Mouse (Mus musculus): ENCODE data around the gene Prpf38b. TPM values are rescaled to one million over a fixed set of nuclear protein-coding genes. Genes with fewer than 3 reads are reported as not detected.
"Not testable (repeated sequence)": the region's sequence is repeated elsewhere in the genome, so short reads cannot be mapped to it uniquely, and the experiment has no call there.

The Prpf38b gene
- polyA plus RNA-seq, 1 experiment from 2014 or later: 74.3 TPM

- no peaks in the 10 kb centered on the region for H3K27me3 ChIP-seq
- H3K27ac ChIP-seq: no peak overlapping the region
- no peaks in the 10 kb centered on the region for H3K9me3 ChIP-seq (replicated peaks)
- no peak overlapping the region for H3K4me3 ChIP-seq
- no peaks in the 10 kb centered on the region for H3K36me3 ChIP-seq (ENCODE audit: poor library complexity, severe bottlenecking)
- H3K4me1 ChIP-seq: peaks cover 12% of the 10 kb centered on the region
- 0 out of 2 replicates have a peak, but pooled peaks have one; percentile 33 for ATAC-seq
- WGBS: 53% methylated on average over 2 of the region's 2 CpGs
- H3K4me2 ChIP-seq: no peak overlapping the region
- H3K9ac ChIP-seq: no peak overlapping the region
Observed at GRCm38 (mm10) chr3:108879129-108879528, 32.4 kb downstream of the Prpf38b start.

- 78% methylated on average over 6 of the region's 6 CpGs for WGBS
- no peaks in the 10 kb centered on the region for H3K4me1 ChIP-seq
- no peak overlapping the region for H3K4me3 ChIP-seq
- no peak for ATAC-seq
- no peak overlapping the region for H3K27ac ChIP-seq
- no peak overlapping the region for H3K4me2 ChIP-seq
- no peak overlapping the region for H3K9ac ChIP-seq
- no peaks in the 10 kb centered on the region for H3K9me3 ChIP-seq (replicated peaks)
- no peaks in the 10 kb centered on the region for H3K27me3 ChIP-seq
- no peaks in the 10 kb centered on the region for H3K36me3 ChIP-seq (ENCODE audit: poor library complexity, severe bottlenecking)
Observed at GRCm38 (mm10) chr3:108870631-108871030, 40.9 kb downstream of the Prpf38b start.

- ATAC-seq: no peak
- Histone ChIP-seq H3K36me3 (ENCODE audit: poor library complexity, severe bottlenecking) (no peaks in the 10 kb centered on the region), H3K9me3 (replicated peaks) (no peaks in the 10 kb centered on the region), H3K27me3 (no peaks in the 10 kb centered on the region), H3K4me2 (no peak overlapping the region), H3K4me1 (no peaks in the 10 kb centered on the region), H3K27ac (no peak overlapping the region), H3K4me3 (no peak overlapping the region), H3K9ac (no peak overlapping the region)
- WGBS: 93% methylated on average over 3 of the region's 3 CpGs
Observed at GRCm38 (mm10) chr3:108867449-108867848, 44.1 kb downstream of the Prpf38b start.

- H3K27ac ChIP-seq: no peak overlapping the region
- no peak overlapping the region for H3K9ac ChIP-seq
- no peak overlapping the region for H3K4me2 ChIP-seq
- H3K4me1 ChIP-seq: no peaks in the 10 kb centered on the region
- ATAC-seq: no peak
- no peak overlapping the region for H3K4me3 ChIP-seq
- no peaks in the 10 kb centered on the region for H3K27me3 ChIP-seq
- H3K9me3 ChIP-seq (replicated peaks): no peaks in the 10 kb centered on the region
- no peaks in the 10 kb centered on the region for H3K36me3 ChIP-seq (ENCODE audit: poor library complexity, severe bottlenecking)
- 96% methylated on average over 3 of the region's 3 CpGs for WGBS
Observed at GRCm38 (mm10) chr3:108865676-108866075, 45.9 kb downstream of the Prpf38b start.

GRCm38 (mm10) chr3:108865129-108865528 lies 46.4 kb downstream of the Prpf38b start:
- 21% methylated on average over 3 of the region's 3 CpGs for WGBS

GRCm38 (mm10) chr3:108863091-108863490 lies 48.4 kb downstream of the Prpf38b start:
- Histone ChIP-seq H3K9me3 (replicated peaks) (no peaks in the 10 kb centered on the region), H3K27me3 (no peaks in the 10 kb centered on the region), H3K27ac (no peak overlapping the region), H3K4me1 (peaks cover 11% of the 10 kb centered on the region), H3K4me3 (no peak overlapping the region), H3K9ac (no peak overlapping the region), H3K4me2 (no peak overlapping the region), H3K36me3 (ENCODE audit: poor library complexity, severe bottlenecking) (no peaks in the 10 kb centered on the region)
- WGBS: 82% methylated on average over 10 of the region's 10 CpGs
- no peak for ATAC-seq

More at GRCm38 (mm10) chr3:108865129-108865528, 46.4 kb downstream of the Prpf38b start:
- Histone ChIP-seq H3K27me3 (no peaks in the 10 kb centered on the region), H3K36me3 (ENCODE audit: poor library complexity, severe bottlenecking) (no peaks in the 10 kb centered on the region), H3K9ac (no peak overlapping the region), H3K27ac (no peak overlapping the region), H3K4me3 (no peak overlapping the region), H3K9me3 (replicated peaks) (no peaks in the 10 kb centered on the region), H3K4me1 (no peaks in the 10 kb centered on the region), H3K4me2 (no peak overlapping the region)
- no peak for ATAC-seq

GRCm38 (mm10) chr3:108862282-108862681 lies 49.2 kb downstream of the Prpf38b start:
- not testable (repeated sequence) for H3K4me2 ChIP-seq; H3K4me3 ChIP-seq; H3K27ac ChIP-seq; H3K9me3 ChIP-seq (replicated peaks); H3K36me3 ChIP-seq (ENCODE audit: poor library complexity, severe bottlenecking); H3K27me3 ChIP-seq; ATAC-seq; H3K9ac ChIP-seq
- WGBS: 90% methylated on average over 4 of the region's 4 CpGs
- H3K4me1 ChIP-seq: peaks cover 15% of the 10 kb centered on the region

- peaks cover 29% of the 10 kb centered on the region for H3K4me1 ChIP-seq
- H3K4me2 ChIP-seq: no peak overlapping the region
- H3K9me3 ChIP-seq (replicated peaks): no peaks in the 10 kb centered on the region
- H3K27me3 ChIP-seq: no peaks in the 10 kb centered on the region
- H3K9ac ChIP-seq: no peak overlapping the region
- H3K4me3 ChIP-seq: no peak overlapping the region
- no peak overlapping the region for H3K27ac ChIP-seq
- H3K36me3 ChIP-seq (ENCODE audit: poor library complexity, severe bottlenecking): no peaks in the 10 kb centered on the region
- WGBS: 79% methylated on average over 2 of the region's 2 CpGs
- ATAC-seq: no peak
Observed at GRCm38 (mm10) chr3:108860786-108861185, 50.7 kb downstream of the Prpf38b start.

- H3K9ac ChIP-seq: no peak overlapping the region
- H3K27ac ChIP-seq: peak overlapping the region; percentile 81
- H3K9me3 ChIP-seq (replicated peaks): no peaks in the 10 kb centered on the region
- peaks cover 38% of the 10 kb centered on the region for H3K4me1 ChIP-seq
- no peaks in the 10 kb centered on the region for H3K27me3 ChIP-seq
- H3K36me3 ChIP-seq (ENCODE audit: poor library complexity, severe bottlenecking): no peaks in the 10 kb centered on the region
- H3K4me3 ChIP-seq: no peak overlapping the region
- 8% methylated on average over 7 of the region's 7 CpGs for WGBS
- peak overlapping the region; percentile 42 for H3K4me2 ChIP-seq
- ATAC-seq: peak; percentile 95
Observed at GRCm38 (mm10) chr3:108858231-108858770, 53.2 kb downstream of the Prpf38b start.

GRCm38 (mm10) chr3:108857714-108858113 lies 53.8 kb downstream of the Prpf38b start:
- Histone ChIP-seq H3K9ac (no peak overlapping the region), H3K36me3 (ENCODE audit: poor library complexity, severe bottlenecking) (no peaks in the 10 kb centered on the region), H3K4me3 (no peak overlapping the region), H3K27ac (peak overlapping the region; percentile 81), H3K27me3 (no peaks in the 10 kb centered on the region), H3K4me1 (peaks cover 38% of the 10 kb centered on the region), H3K4me2 (peak overlapping the region; percentile 42; the same call in 1 of the 2 replicates), H3K9me3 (replicated peaks) (no peaks in the 10 kb centered on the region)
- no peak; the same call in 1 of the 2 replicates for ATAC-seq
- WGBS: 77% methylated on average over 1 of the region's 1 CpGs

GRCm38 (mm10) chr3:108857124-108857470 lies 54.4 kb downstream of the Prpf38b start:
- Histone ChIP-seq H3K27me3 (no peaks in the 10 kb centered on the region), H3K9me3 (replicated peaks) (no peaks in the 10 kb centered on the region), H3K36me3 (ENCODE audit: poor library complexity, severe bottlenecking) (no peaks in the 10 kb centered on the region), H3K4me2 (no peak overlapping the region), H3K9ac (no peak overlapping the region), H3K4me1 (peaks cover 38% of the 10 kb centered on the region), H3K27ac (no peak overlapping the region), H3K4me3 (no peak overlapping the region)
- no peak for ATAC-seq
- WGBS: 22% methylated on average over 3 of the region's 3 CpGs

- Histone ChIP-seq H3K4me2 (no peak overlapping the region), H3K27ac (0 out of 2 replicates have a peak overlapping the region, but pooled peaks have one; percentile 19), H3K36me3 (ENCODE audit: poor library complexity, severe bottlenecking) (no peaks in the 10 kb centered on the region), H3K9me3 (replicated peaks) (no peaks in the 10 kb centered on the region), H3K27me3 (no peaks in the 10 kb centered on the region), H3K9ac (no peak overlapping the region), H3K4me1 (peaks cover 38% of the 10 kb centered on the region), H3K4me3 (no peak overlapping the region)
- ATAC-seq: no peak
- WGBS: 37% methylated on average over 8 of the region's 8 CpGs
Observed at GRCm38 (mm10) chr3:108856386-108857123, 55.0 kb downstream of the Prpf38b start.

Data from forebrain, embryonic 13.5 days (tissue).